In genomic region chr16:22265849-22266376, GRCm38 (mm10) we compare ENCODE assay signal across 8 mouse cellular contexts. TPM values are rescaled to one million over a fixed set of nuclear protein-coding genes. Genes with fewer than 3 reads are reported as not detected.
A peak's percentile ranks its signal among the peaks of the same experiment; 100 is the strongest.
DNase-seq lines count a peak whose midpoint lies in the region; ATAC-seq lines count a peak whose summit lies in the region.

TSS of gene Tra2b (minus strand) at chr16:22266005.

- H3K4me1 ChIP-seq in hindbrain, embryonic 16.5 days (ENCODE audit: control insufficient read depth, insufficient read depth, low read depth, low read length): peaks cover 14% of the 10 kb centered on the region

- DNase-seq in T-cell, adult 2 months (ENCODE audit: low spot score): peak; percentile 97
- peak; percentile 94 to 96 for DNase-seq in cerebellum, postnatal 36 days
- DNase-seq in gastrocnemius, adult 18-20 months (ENCODE audit: low spot score): peak; percentile 97
- peak; percentile 97 to 98 for DNase-seq in left cerebral cortex, adult 18-20 months (ENCODE audit: low spot score in 2 of 2)
- peak; percentile 98 for DNase-seq in right cerebral cortex, adult 18-20 months
- DNase-seq in urinary bladder, postnatal 10 days (ENCODE audit: low spot score): peak; percentile 93

- H3K9ac ChIP-seq in hindbrain, embryonic 16.5 days (ENCODE audit: low read depth, low read length): peak within 1 kb of the TSS; percentile 97

- under 1% methylated on average over 38 of the region's 38 CpGs for WGBS in hindbrain, embryonic 16.5 days
- under 1% methylated on average over 38 of the region's 38 CpGs for WGBS in macrophage (ENCODE audit: missing documents)

- H3K4me3 ChIP-seq in hindbrain, embryonic 16.5 days (ENCODE audit: low read length): peak within 1 kb of the TSS; percentile 96
- peak within 1 kb of the TSS; percentile 93 for H3K4me3 ChIP-seq in macrophage (ENCODE audit: inconsistent target)

- no peaks in the 10 kb centered on the region for H3K27me3 ChIP-seq in hindbrain, embryonic 16.5 days (replicated peaks; ENCODE audit: control insufficient read depth, insufficient read depth, low read length)

- no peaks in the 10 kb centered on the region for H3K9me3 ChIP-seq in hindbrain, embryonic 16.5 days (ENCODE audit: control insufficient read depth, low read length)

- H3K27ac ChIP-seq in hindbrain, embryonic 16.5 days (ENCODE audit: low read depth, low read length): peak within 1 kb of the TSS; percentile 96
- peak within 1 kb of the TSS; percentile 83 for H3K27ac ChIP-seq in macrophage

- peaks cover 45% of the 10 kb centered on the region for H3K79me2 ChIP-seq in macrophage (ENCODE audit: inconsistent target)

- peak within 1 kb of the TSS; percentile 66 for H3K4me2 ChIP-seq in hindbrain, embryonic 16.5 days (ENCODE audit: low read length)

- no peaks in the 10 kb centered on the region for H3K36me3 ChIP-seq in hindbrain, embryonic 16.5 days (ENCODE audit: control insufficient read depth, insufficient read depth, low read length)
- H3K36me3 ChIP-seq in macrophage (ENCODE audit: inconsistent target): no peaks in the 10 kb centered on the region

- ATAC-seq in hindbrain, embryonic 16.5 days: peak; percentile 98

RNA-seq across cellular contexts. Expression of gene Tra2b, which starts in this region (rescaled TPM):
- total RNA-seq in gastrocnemius, adult 18-20 months (2021): 10 to 100 TPM; 30.2 to 32.3 TPM
- polyA plus RNA-seq in hindbrain, embryonic 16.5 days (2015; fragmentation: Nextera tagmentation; extraction: Ambion mirVana): 222 and 235 TPM in 2 replicates
- total RNA-seq in left cerebral cortex, adult 18-20 months (2021): 10 to 100 TPM; 76.4 to 79.4 TPM
- total RNA-seq in macrophage (2018; cell fraction: chromatin; rRNA removed): 100 to 1,000 TPM; 310 to 672 (median 457) TPM
- total RNA-seq in macrophage (2018; cell fraction: cytosol; rRNA removed): 10 to 100 TPM; 55.0 to 87.1 (median 69.5) TPM
- 100 to 1,000 TPM; 199 to 404 (median 291) TPM for total RNA-seq in macrophage (2018; cell fraction: nucleus; rRNA removed)
- polyA plus RNA-seq in macrophage (2018): 62.7 to 130 TPM (median 116 TPM) in 3 replicates

Comparison
In these comparisons a context has a peak if more than half of its experiments do, and no peak if none do; other contexts are left out.
1. Peak in every context shown above with its lines: DNase-seq, ATAC-seq, H3K4me3 ChIP-seq and H3K27ac ChIP-seq.